Mouse (Mus musculus) telencephalon, adult 2 months (tissue): ENCODE measurements around the gene AL607142.1.
A peak's percentile ranks its signal among the peaks of the same experiment; 100 is the strongest.

Experiments
- DNase-seq: peaks from one replicate; pipeline ENCODE4 v3.0.0-alpha.2; 2011; ENCODE audit warnings: low read depth, low spot score

AL607142.1 gene

DNA sequence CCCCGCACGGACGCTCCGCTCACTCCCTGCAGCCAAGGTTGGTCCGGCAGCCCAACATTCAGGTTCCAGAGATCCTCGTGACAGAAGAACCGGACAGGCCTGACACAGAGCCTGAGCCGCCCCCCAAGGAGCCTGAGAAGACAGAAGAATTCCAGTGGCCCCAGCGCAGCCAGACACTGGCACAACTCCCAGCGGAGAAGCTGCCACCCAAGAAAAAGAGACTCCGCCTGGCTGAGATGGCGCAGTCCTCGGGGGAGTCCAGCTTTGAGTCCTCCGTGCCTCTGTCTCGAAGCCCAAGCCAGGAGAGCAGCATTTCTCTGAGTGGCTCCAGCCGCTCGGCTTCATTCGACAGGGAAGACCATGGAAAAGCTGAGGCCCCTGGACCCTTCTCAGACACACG is 32.1 kb downstream of the AL607142.1 start:
- no peak for DNase-seq

DNA sequence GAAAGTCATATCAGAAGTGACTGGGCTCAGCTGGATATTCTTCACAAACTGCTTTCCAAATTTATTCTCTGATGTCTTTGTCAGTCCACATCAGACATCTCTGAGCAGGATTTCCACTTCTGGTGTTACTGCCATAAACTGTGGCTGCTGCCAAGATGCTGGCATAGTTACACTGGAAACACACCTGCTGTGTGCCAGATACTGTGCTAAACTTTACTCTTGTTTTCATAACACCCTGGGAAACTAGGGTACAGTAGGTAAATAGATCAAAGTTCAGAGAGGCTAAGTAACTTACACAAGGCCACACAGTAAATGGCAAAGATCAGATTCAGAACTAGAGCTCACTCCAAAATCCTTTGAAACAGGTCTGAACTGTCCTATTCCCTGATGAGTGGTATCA is 36.4 kb downstream of the AL607142.1 start:
- DNase-seq: no peak

DNA sequence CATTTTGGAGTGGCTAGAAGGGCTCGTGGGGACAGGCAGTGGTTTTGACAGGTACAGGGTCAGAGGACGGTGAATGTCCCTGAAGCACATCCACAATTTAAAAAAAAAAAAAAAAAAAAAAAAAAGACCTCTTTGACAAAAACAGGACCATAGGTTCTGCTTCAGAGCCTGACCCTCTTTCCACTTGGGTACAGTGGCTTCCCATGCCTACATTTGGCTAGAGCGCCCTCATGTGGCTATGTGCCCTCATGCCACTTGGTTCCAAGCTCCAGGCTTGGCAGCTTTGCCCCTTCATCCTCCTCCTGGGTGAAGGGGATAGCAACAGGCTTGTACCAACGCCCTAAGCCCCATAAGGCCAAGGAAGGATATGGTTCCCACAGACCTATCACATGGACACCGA is 39.8 kb downstream of the AL607142.1 start:
- DNase-seq: no peak

DNA sequence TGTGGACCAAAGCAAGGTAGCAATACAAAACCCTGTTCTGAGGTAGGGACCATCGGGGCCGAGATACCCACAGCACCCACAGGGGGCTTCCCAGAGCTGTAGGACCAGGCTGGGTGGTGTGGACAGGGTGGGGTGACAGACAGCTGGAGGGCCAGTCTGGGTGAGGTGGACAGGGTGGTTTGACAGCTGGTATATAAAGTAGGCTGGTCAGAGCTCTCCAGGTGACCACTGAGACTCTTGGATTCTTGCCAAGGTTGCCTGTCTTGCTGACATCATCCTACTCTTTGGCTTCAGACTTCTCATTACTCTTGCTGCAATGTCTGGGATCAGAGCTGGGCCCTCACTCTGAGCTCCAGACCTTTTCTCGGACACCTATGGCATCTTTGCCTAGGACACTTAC is 41.6 kb downstream of the AL607142.1 start:
- no peak for DNase-seq

DNA sequence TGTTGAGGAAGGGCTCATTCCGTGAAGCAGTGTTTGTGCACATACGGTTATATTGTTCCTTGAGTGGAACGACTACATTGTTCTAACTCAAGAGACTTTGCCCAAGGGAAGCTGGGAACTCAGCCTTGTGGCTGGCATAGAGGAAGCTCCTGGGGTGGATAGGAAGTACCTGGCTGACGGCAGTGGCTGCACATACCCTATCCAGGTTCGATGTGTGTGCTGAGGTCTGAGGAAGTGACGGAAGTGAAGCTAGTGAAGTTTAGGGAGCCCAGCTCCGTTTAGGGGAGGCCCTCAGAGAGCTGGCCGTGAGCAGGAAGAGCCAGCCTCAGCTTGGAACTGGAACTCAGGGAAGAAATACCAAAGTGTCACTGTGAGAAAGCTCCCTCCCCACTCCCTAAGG is 43.0 kb downstream of the AL607142.1 start:
- no peak for DNase-seq

DNA sequence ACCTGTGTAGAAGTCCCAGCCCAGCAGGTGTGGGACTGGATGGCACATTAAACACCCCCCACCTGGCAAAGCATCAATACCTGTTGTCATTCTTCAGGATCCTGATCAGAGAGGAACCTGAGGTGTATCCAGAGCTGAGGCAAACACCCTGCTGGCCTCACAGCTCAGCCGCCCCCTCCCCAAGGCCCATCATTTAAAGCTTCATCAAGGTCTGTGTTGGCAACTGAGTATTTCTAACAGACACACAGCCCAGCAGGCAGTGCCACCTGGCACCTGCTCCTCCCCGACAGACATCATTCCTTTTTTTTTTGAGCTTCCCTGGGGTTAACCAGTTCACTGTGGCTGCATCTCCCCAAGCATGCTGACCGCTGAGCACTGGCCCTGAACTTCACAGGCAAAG is 50.7 kb downstream of the AL607142.1 start:
- no peak for DNase-seq

DNA sequence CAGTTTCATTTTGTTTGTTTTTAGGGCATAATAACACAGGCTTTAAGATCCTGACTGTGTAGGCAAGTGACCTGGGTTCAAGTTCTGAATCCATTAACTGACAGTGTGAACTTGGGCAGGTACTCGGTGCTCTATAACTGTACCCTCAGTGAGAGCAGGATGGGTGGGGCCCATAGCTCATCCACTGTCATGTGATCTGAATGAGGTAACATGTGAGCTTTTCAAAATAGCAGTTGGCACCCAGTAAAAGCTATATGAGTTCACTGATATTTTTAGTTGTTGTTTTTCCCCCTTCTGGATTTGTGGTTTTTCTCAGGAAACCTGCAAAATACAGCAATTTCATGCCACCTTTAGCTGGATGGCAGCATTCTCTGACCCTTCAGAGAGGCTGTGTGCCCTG is 51.5 kb downstream of the AL607142.1 start:
- DNase-seq: peak; percentile 38

DNA sequence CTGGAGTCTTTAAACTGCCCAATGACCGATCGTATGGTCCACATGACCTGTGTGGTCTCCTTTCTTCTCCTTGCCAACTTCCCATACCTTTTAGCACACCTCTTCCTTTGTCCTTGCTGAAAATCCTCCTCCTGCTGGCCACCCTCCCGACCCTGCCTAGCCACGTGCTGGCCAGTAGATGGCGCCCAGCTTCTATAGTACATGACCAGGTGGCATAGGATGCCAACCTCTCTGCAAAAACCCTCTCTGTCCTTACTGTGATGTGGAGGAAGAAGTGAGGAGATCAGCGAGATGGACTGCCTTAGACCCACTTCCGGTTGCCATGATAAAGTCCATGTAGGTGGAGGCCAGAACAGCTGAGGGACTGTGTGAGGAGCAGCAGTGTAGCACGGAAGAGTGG is 55.5 kb downstream of the AL607142.1 start:
- no peak for DNase-seq

DNA sequence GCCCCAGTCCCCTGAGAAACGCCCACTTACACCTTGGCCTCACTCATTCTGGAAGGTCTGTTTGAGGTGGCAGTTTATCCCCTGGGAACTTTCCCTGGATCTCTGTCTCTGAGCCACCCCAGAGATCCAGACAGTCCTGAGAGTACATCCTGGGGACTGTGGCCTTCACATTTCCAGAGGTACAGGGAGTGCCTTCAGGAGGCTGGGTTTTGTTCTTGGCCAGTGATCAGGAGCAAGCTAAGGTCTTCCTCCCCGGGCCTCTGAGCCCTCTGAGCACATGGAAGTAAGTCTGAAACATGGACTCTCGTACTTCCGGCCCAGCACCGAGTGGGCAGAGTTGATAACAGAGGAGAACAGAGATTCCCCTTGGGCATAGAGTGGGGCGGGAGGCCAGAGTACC is 59.9 kb downstream of the AL607142.1 start:
- DNase-seq: no peak

DNA sequence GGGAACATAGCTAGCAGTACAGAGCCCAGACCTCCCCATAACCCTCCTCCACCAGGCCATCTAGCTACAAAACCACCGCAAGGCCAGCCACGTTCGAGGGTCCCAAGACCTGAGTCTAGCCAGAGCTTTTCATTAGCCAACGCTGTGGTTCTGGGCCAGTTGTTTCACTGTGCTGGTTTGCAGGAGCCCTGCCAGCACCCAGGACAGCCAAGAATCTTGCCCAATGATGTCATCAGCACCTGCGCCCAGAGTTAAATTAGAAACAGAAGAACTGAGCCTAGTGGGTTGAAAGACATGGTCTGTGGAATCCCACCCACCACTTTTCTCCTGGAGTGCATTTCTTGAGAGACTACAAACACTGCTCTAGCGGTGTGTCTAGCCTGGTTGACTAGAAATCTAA is 61.3 kb downstream of the AL607142.1 start:
- peak; percentile 34 for DNase-seq

DNA sequence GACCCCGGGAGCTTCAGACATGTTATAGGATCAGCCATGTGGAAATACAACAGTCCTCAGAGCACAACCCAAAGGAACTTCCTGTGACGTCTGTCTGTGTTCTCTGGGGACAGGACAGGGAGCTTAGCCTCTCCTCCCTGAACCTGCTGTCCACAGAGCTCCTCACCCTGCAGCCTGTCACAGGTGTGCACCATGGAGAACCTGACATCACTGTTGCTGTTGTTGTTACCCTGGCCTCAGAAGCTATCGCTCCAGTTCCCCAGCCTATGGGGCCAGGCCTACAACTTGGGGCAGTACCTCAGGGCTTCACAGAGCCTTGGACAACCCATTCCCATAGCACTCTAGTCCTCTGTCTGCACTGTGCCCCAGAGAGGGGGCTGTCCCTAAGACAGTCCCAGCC is 62.5 kb downstream of the AL607142.1 start:
- DNase-seq: no peak

DNA sequence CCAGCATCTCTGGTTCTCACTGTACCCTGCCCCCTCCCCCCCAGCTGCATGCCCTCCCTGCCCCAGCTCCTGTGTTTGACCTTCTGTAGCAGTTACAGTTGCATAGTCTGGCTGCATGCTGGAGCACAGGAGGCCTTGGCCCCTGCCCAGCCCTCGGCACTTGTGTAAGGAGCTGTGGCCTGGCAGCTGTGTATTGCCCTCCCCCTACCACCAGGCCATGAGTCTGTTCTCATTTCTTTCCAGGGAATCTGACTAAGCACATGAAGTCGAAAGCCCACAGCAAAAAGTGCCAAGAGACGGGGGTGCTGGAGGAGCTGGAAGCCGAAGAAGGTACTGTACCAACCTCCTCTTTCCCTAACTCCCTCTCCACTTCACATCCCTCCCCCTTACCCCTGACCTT is 63.2 kb downstream of the AL607142.1 start:
- peak; percentile 58 for DNase-seq

DNA sequence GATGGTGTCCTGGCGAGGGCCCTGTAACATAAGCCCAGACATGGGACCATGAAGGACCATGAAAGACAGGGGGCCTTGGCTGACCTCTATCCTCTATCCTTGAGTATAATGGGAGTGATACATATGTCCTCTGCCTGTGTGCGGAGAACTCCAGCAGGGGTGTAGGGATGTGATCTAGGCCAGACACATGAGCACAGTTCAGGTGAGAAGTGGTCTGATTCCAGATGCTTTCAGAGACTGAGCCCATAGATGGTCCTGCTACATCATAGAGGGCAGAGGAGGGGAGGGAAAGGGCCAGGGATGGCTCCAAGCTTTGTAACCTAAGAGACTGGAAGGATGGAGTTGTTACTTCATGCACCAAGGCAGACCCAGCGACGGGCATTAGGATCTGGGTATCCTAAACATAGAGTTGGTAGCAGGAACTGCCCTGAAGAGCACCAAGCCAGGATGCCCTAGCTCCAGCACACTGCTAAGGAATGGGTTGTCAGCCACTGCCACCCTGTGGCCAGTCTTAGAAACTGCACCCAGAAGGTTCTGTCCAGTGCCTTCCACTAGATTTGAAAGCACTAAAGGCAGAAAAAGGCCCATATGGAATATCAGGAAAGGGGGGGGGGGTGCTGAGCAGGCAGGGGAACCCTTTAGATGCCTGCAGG is 64.6 kb downstream of the AL607142.1 start:
- no peak for DNase-seq

DNA sequence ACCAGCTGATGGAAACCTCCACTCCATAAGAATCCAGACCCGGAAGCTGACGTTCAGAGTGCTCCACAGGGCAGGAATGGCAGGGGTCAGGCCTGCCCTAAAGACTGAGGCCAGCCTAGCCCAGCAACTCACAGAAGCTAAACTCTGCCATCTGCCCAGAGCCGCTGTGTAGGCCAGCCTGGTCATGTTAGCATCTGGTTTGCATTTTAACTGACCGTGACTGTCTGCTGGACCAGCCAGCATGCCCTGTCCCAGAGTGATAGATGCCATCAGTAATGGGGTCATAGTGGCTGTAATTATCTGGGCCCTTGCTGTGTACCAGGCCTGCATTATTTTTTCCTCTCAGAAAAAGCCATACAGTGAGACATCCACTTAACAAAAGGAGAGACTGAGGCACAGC is 66.1 kb downstream of the AL607142.1 start:
- DNase-seq: no peak

DNA sequence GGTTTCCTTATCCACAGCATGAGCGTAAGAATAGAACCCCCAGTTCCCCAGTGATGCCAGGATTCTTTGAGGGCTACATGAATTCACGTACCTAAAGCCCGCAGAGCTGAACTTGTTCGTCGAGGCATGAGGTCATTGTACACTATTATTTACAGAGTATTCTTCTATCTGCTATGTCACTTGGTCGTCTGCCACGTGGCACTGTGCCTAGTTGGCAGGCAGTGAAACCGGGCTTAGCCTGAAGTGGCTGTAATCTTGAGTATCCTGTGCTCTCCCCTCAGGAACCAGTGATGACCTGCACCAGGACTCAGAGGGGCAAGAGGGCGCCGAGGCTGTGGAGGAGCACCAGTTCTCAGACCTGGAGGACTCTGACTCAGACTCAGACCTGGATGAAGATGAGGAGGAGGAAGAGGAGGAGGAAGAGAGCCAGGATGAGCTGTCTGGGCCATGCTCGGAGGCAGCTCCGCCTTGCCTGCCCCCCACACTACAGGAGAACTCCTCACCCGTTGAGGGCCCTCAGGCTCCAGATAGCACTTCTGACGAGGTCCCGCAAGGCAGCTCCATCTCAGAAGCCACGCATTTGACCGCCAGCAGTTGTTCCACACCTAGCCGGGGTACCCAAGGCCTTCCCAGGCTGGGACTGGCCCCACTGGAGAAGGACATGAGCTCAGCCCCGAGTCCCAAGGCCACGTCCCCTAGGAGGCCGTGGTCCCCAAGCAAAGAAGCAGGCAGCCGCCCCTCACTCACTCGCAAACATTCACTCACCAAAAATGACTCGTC is 66.8 kb downstream of the AL607142.1 start:
- no peak for DNase-seq

DNA sequence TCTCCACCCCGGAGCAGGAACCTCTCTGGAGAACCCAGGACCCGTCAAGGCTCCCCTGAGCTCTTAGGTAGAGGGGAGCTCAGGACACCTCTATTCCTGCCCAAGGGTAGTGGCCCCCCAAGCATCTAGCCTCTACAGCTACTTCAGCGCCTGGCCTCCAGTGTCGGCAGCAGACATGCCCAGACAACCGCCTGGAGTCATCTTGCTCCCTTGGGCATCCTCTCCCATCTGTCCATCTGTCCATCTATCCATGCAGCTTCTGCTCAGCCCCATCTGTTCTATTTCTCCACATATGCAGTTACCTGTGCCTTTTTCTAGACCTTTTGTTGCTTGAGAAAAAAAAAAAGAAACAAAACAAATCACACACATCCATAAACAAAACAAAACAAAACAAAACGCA is 69.4 kb downstream of the AL607142.1 start:
- no peak for DNase-seq

DNA sequence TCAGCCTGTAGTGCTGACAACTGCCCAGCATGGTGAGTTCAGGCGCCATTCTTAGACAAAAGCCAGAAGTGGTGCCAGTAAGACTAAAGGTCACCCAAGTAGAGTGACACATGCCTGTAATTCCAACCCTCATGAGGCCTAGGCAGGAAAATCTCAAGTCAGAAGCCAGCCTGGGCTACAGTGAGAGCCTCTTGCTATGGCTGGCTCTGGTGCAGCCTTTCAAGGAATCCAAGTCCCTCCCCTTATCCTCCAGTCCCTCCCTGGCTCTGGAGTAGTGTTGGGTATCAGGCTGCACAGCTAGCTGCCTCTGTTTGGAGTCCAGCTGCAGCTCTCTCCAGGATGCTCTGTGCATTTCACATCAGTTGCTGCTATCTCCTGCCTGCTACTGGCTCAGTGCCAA is 77.0 kb downstream of the AL607142.1 start:
- no peak for DNase-seq

DNA sequence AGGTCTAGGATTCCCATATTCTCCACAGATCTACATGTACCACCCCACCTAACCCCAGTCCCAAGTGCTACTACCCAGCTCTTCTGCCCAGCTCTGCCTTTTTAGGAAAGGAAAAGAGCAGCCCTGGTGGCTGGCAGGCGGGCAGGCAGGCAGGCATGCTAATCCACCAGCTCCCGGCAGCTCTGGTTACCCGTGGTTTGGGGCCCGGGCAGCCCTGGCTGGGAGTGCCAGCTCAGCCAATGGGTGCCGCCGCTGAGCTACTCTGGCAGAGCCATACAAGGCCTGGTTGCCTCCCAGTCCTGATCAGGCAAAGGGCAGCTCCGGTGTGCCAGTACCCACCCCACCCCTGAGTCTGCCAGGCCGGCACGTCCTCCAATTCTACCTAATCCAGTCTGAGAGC is 78.1 kb downstream of the AL607142.1 start:
- DNase-seq: no peak
